In genomic region chr1:35243339-35243738, GRCm38 (mm10) we compare ENCODE assay signal across 20 mouse cellular contexts.
DNase-seq lines count a peak whose midpoint lies in the region; ATAC-seq and TF ChIP-seq lines count a peak whose summit lies in the region.
"Had no signal": no experiment of that assay in that cellular context is flagged by ENCODE, and none has a peak within 500 bp of the region (broad histone marks: within the 10 kb centered on the region; RNA-seq: fewer than 3 reads in every experiment).

No protein-coding gene starts in this region.

- H3K9me3 ChIP-seq in hindbrain, embryonic 11.5 days (ENCODE audit: control insufficient read depth, low read length): no peaks in the 10 kb centered on the region
- H3K9me3 ChIP-seq in hindbrain, embryonic 10.5 days: no peaks in the 10 kb centered on the region
- no peaks in the 10 kb centered on the region for H3K9me3 ChIP-seq in forebrain, embryonic 16.5 days (ENCODE audit: control insufficient read depth, low read length)
- H3K9me3 ChIP-seq in hindbrain, postnatal 0 days (ENCODE audit: low read length): no peaks in the 10 kb centered on the region
- H3K9me3 ChIP-seq in neural tube, embryonic 15.5 days (replicated peaks): no peaks in the 10 kb centered on the region
- no peaks in the 10 kb centered on the region for H3K9me3 ChIP-seq in intestine, embryonic 16.5 days (ENCODE audit: control insufficient read depth, low read length)
- H3K9me3 ChIP-seq: embryonic facial prominence, embryonic 15.5 days; heart, embryonic 15.5 days; liver, embryonic 15.5 days had no signal

- no peak for TF ChIP-seq CTCF in hindbrain, postnatal 0 days (IDR thresholded peaks at IDR 0.05; ENCODE audit: low read depth)

- H3K27ac ChIP-seq in hindbrain, embryonic 11.5 days (ENCODE audit: low read depth, low read length): no peak overlapping the region
- no peak overlapping the region for H3K27ac ChIP-seq in hindbrain, embryonic 10.5 days
- H3K27ac ChIP-seq in forebrain, embryonic 16.5 days (ENCODE audit: low read length): no peak overlapping the region
- H3K27ac ChIP-seq in hindbrain, postnatal 0 days: no peak overlapping the region; the same call in 1 of the 2 replicates
- H3K27ac ChIP-seq in neural tube, embryonic 15.5 days (replicated peaks): peak overlapping the region; percentile 56
- no peak overlapping the region for H3K27ac ChIP-seq in intestine, embryonic 16.5 days (ENCODE audit: low read length)
- H3K27ac ChIP-seq: embryonic facial prominence, embryonic 15.5 days; gastrocnemius, adult 2 months; heart, embryonic 15.5 days; liver, embryonic 15.5 days had no signal

- no peak for DNase-seq in hindbrain, embryonic 11.5 days (ENCODE audit: low spot score)
- DNase-seq in hindbrain, embryonic 10.5 days (ENCODE audit: low spot score): no peak
- peak; percentile 43 for DNase-seq in hindbrain, postnatal 0 days (ENCODE audit: low spot score)
- DNase-seq in gastrocnemius, postnatal 36 days: no peak
- DNase-seq: adrenal gland, postnatal 10 days; B cell, adult 2 months; cerebellum, adult 8-10 months; embryo, embryonic 11 days; gastrocnemius, adult 2 months; heart, adult 18-20 months; kidney, adult 2 months; kidney, postnatal 25 days; lung, postnatal 10 days; right cerebral cortex, adult 18-20 months had no signal

- ATAC-seq in hindbrain, embryonic 11.5 days (ENCODE audit: low FRiP score): 0 out of 2 replicates have a peak, but pooled peaks have one; percentile 68
- ATAC-seq in forebrain, embryonic 16.5 days: peak; percentile 51
- peak; percentile 32; the same call in 1 of the 2 replicates for ATAC-seq in hindbrain, postnatal 0 days
- peak; percentile 61; the same call in 1 of the 2 replicates for ATAC-seq in neural tube, embryonic 15.5 days (ENCODE audit: low FRiP score)
- ATAC-seq in intestine, embryonic 16.5 days: no peak

- H3K36me3 ChIP-seq in hindbrain, embryonic 11.5 days (ENCODE audit: control insufficient read depth, insufficient read depth, low read length): no peaks in the 10 kb centered on the region
- no peaks in the 10 kb centered on the region for H3K36me3 ChIP-seq in hindbrain, embryonic 10.5 days
- H3K36me3 ChIP-seq in forebrain, embryonic 16.5 days (ENCODE audit: control insufficient read depth, insufficient read depth): no peaks in the 10 kb centered on the region
- no peaks in the 10 kb centered on the region for H3K36me3 ChIP-seq in hindbrain, postnatal 0 days (ENCODE audit: insufficient read depth, low read length)
- H3K36me3 ChIP-seq in neural tube, embryonic 15.5 days: no peaks in the 10 kb centered on the region
- H3K36me3 ChIP-seq in intestine, embryonic 16.5 days (ENCODE audit: control insufficient read depth, insufficient read depth, low read length): no peaks in the 10 kb centered on the region
- H3K36me3 ChIP-seq: embryonic facial prominence, embryonic 15.5 days; heart, embryonic 15.5 days; liver, embryonic 15.5 days had no signal

- H3K4me3 ChIP-seq in hindbrain, embryonic 11.5 days (ENCODE audit: low read depth, low read length): no peak overlapping the region
- no peak overlapping the region for H3K4me3 ChIP-seq in hindbrain, embryonic 10.5 days
- H3K4me3 ChIP-seq in forebrain, embryonic 16.5 days (replicated peaks; ENCODE audit: low read length): no peak overlapping the region
- H3K4me3 ChIP-seq in hindbrain, postnatal 0 days (ENCODE audit: low read length): no peak overlapping the region
- H3K4me3 ChIP-seq in neural tube, embryonic 15.5 days (replicated peaks): no peak overlapping the region
- no peak overlapping the region for H3K4me3 ChIP-seq in intestine, embryonic 16.5 days (ENCODE audit: low read length)
- H3K4me3 ChIP-seq: embryonic facial prominence, embryonic 15.5 days; gastrocnemius, adult 2 months; heart, embryonic 15.5 days; liver, embryonic 15.5 days had no signal

- H3K9ac ChIP-seq in hindbrain, embryonic 11.5 days (ENCODE audit: low read depth, low read length): 0 out of 2 replicates have a peak overlapping the region, but pooled peaks have one; percentile 11
- H3K9ac ChIP-seq in forebrain, embryonic 16.5 days (replicated peaks; ENCODE audit: low read depth, low read length): no peak overlapping the region
- H3K9ac ChIP-seq in hindbrain, postnatal 0 days (replicated peaks; ENCODE audit: low read length): no peak overlapping the region
- no peak overlapping the region for H3K9ac ChIP-seq in neural tube, embryonic 15.5 days (replicated peaks)
- no peak overlapping the region for H3K9ac ChIP-seq in intestine, embryonic 16.5 days (ENCODE audit: low read depth, low read length)
- H3K9ac ChIP-seq: embryonic facial prominence, embryonic 15.5 days; heart, embryonic 15.5 days; liver, embryonic 15.5 days had no signal

- H3K4me2 ChIP-seq in hindbrain, embryonic 11.5 days (replicated peaks; ENCODE audit: low read depth, low read length): no peak overlapping the region
- peak overlapping the region; percentile 27; the same call in 1 of the 2 replicates for H3K4me2 ChIP-seq in forebrain, embryonic 16.5 days (ENCODE audit: low read length)
- H3K4me2 ChIP-seq in hindbrain, postnatal 0 days (ENCODE audit: low read depth, low read length): peak overlapping the region; percentile 36
- peak overlapping the region; percentile 26 for H3K4me2 ChIP-seq in neural tube, embryonic 15.5 days
- H3K4me2 ChIP-seq in intestine, embryonic 16.5 days (ENCODE audit: low read depth, low read length): no peak overlapping the region
- H3K4me2 ChIP-seq: embryonic facial prominence, embryonic 15.5 days; heart, embryonic 15.5 days; liver, embryonic 15.5 days had no signal

- WGBS in hindbrain, embryonic 11.5 days: 63% methylated on average over 6 of the region's 6 CpGs
- 69% methylated on average over 6 of the region's 6 CpGs for WGBS in hindbrain, embryonic 10.5 days
- WGBS in forebrain, embryonic 16.5 days: 41% methylated on average over 6 of the region's 6 CpGs
- WGBS in hindbrain, postnatal 0 days: 24% methylated on average over 6 of the region's 6 CpGs
- 26% methylated on average over 6 of the region's 6 CpGs for WGBS in neural tube, embryonic 15.5 days
- 66% methylated on average over 6 of the region's 6 CpGs for WGBS in intestine, embryonic 16.5 days

- H3K27me3 ChIP-seq in hindbrain, embryonic 11.5 days (ENCODE audit: control insufficient read depth, insufficient read depth, low read length): no peaks in the 10 kb centered on the region
- no peaks in the 10 kb centered on the region for H3K27me3 ChIP-seq in hindbrain, embryonic 10.5 days (ENCODE audit: insufficient read depth, poor library complexity, severe bottlenecking)
- no peaks in the 10 kb centered on the region for H3K27me3 ChIP-seq in forebrain, embryonic 16.5 days (replicated peaks; ENCODE audit: control insufficient read depth, insufficient read depth, low read length)
- H3K27me3 ChIP-seq in hindbrain, postnatal 0 days (ENCODE audit: insufficient read depth, low read length): no peaks in the 10 kb centered on the region
- no peaks in the 10 kb centered on the region for H3K27me3 ChIP-seq in neural tube, embryonic 15.5 days (replicated peaks)
- no peaks in the 10 kb centered on the region for H3K27me3 ChIP-seq in intestine, embryonic 16.5 days (replicated peaks; ENCODE audit: control insufficient read depth, insufficient read depth, low read length)
- H3K27me3 ChIP-seq: embryonic facial prominence, embryonic 15.5 days; heart, embryonic 15.5 days; liver, embryonic 15.5 days had no signal

- intact Hi-C loops in gastrocnemius, postnatal 36 days (cut with DNase I): no loop called here

- no peaks in the 10 kb centered on the region for H3K4me1 ChIP-seq in hindbrain, embryonic 11.5 days (replicated peaks; ENCODE audit: control insufficient read depth, insufficient read depth, low read length)
- H3K4me1 ChIP-seq in hindbrain, embryonic 10.5 days (replicated peaks): peaks cover 8% of the 10 kb centered on the region
- H3K4me1 ChIP-seq in forebrain, embryonic 16.5 days (replicated peaks; ENCODE audit: control insufficient read depth, insufficient read depth, low read length): peaks cover 13% of the 10 kb centered on the region
- no peaks in the 10 kb centered on the region for H3K4me1 ChIP-seq in hindbrain, postnatal 0 days (ENCODE audit: insufficient read depth, low read length)
- H3K4me1 ChIP-seq in neural tube, embryonic 15.5 days: peaks cover 23% of the 10 kb centered on the region
- H3K4me1 ChIP-seq in intestine, embryonic 16.5 days (ENCODE audit: control insufficient read depth, insufficient read depth, low read length): no peaks in the 10 kb centered on the region
- H3K4me1 ChIP-seq: embryonic facial prominence, embryonic 15.5 days; heart, embryonic 15.5 days; liver, embryonic 15.5 days had no signal

Comparison
In these comparisons a context has a peak if more than half of its experiments do, and no peak if none do; other contexts are left out.
1. H3K4me2 ChIP-seq: peak in forebrain, embryonic 16.5 days (single experiment), hindbrain, postnatal 0 days (single experiment) and neural tube, embryonic 15.5 days (single experiment); none in hindbrain, embryonic 11.5 days (single experiment) and intestine, embryonic 16.5 days (single experiment).